Mouse (Mus musculus): ENCODE measurements around the gene Nop16. TPM values are rescaled to one million over a fixed set of nuclear protein-coding genes. Genes with fewer than 3 reads are reported as not detected.
A peak's percentile ranks its signal among the peaks of the same experiment; 100 is the strongest.

Nop16 gene
- polyA plus RNA-seq, 1 experiment, result 87.4 TPM

- H3K36me3 ChIP-seq (ENCODE audit: control insufficient read depth, insufficient read depth), result peaks cover 50% of the 10 kb centered on the region
- no peaks in the 10 kb centered on the region for H3K27me3 ChIP-seq (ENCODE audit: control insufficient read depth, insufficient read depth, insufficient read length)
- TF ChIP-seq MYOG (IDR thresholded peaks at IDR 0.05; ENCODE audit: control insufficient read depth, extremely low read depth, insufficient read length) (no peak), CEBPB (IDR thresholded peaks at IDR 0.05; ENCODE audit: low read depth) (no peak), FOSL1 (IDR thresholded peaks at IDR 0.05; ENCODE audit: insufficient read depth, low read length, poor library complexity, severe bottlenecking) (no peak)
- H3K79me3 ChIP-seq (ENCODE audit: low read depth), result no peaks in the 10 kb centered on the region
- H3ac ChIP-seq (ENCODE audit: control insufficient read depth, insufficient read length, low read depth), result no peak overlapping the region
- peaks cover 7% of the 10 kb centered on the region for H3K79me2 ChIP-seq (ENCODE audit: control insufficient read depth, insufficient read depth)
- H3K4me3 ChIP-seq (ENCODE audit: insufficient read depth, poor library complexity, severe bottlenecking), result no peak overlapping the region
These were observed 8.5 kb downstream of the Nop16 start for GRCm38 (mm10) chr13:54581385-54581784.

GRCm38 (mm10) chr13:54577652-54578507 lies 12.0 kb downstream of the Nop16 start:
- no peak for TF ChIP-seq MYOD1 (IDR thresholded peaks at IDR 0.05; ENCODE audit: control insufficient read depth, insufficient read length, low read depth)
- no peak for TF ChIP-seq MYOG (IDR thresholded peaks at IDR 0.05; ENCODE audit: control insufficient read depth, extremely low read depth, insufficient read length)
- no peak for TF ChIP-seq CTCF (IDR thresholded peaks at IDR 0.05; ENCODE audit: control insufficient read depth, insufficient read depth, insufficient read length)
- no peak for TF ChIP-seq MAX (IDR thresholded peaks at IDR 0.05)
- TF ChIP-seq CEBPB (IDR thresholded peaks at IDR 0.05; ENCODE audit: low read depth), result no peak
- TF ChIP-seq USF1 (IDR thresholded peaks at IDR 0.05; ENCODE audit: low read depth), result no peak
- TF ChIP-seq FOSL1 (IDR thresholded peaks at IDR 0.05; ENCODE audit: insufficient read depth, low read length, poor library complexity, severe bottlenecking), result no peak
- Histone ChIP-seq H3K27me3 (ENCODE audit: control insufficient read depth, insufficient read depth, insufficient read length) (no peaks in the 10 kb centered on the region), H3K36me3 (ENCODE audit: control insufficient read depth, insufficient read depth) (peaks cover 19% of the 10 kb centered on the region), H3ac (ENCODE audit: control insufficient read depth, insufficient read length, low read depth) (no peak overlapping the region), H3K4me3 (ENCODE audit: insufficient read depth, poor library complexity, severe bottlenecking) (no peak overlapping the region), H3K79me3 (ENCODE audit: low read depth) (peaks cover 2% of the 10 kb centered on the region), H3K79me2 (ENCODE audit: control insufficient read depth, insufficient read depth) (no peaks in the 10 kb centered on the region)

GRCm38 (mm10) chr13:54575489-54575888 lies 14.4 kb downstream of the Nop16 start:
- Histone ChIP-seq H3K27me3 (ENCODE audit: control insufficient read depth, insufficient read depth, insufficient read length) (no peaks in the 10 kb centered on the region), H3K36me3 (ENCODE audit: control insufficient read depth, insufficient read depth) (no peaks in the 10 kb centered on the region), H3K4me3 (ENCODE audit: insufficient read depth, poor library complexity, severe bottlenecking) (peak overlapping the region; percentile 52), H3ac (ENCODE audit: control insufficient read depth, insufficient read length, low read depth) (peak overlapping the region; percentile 97), H3K79me2 (ENCODE audit: control insufficient read depth, insufficient read depth) (no peaks in the 10 kb centered on the region), H3K79me3 (ENCODE audit: low read depth) (peaks cover 2% of the 10 kb centered on the region)
- no peak for TF ChIP-seq MYOD1 (IDR thresholded peaks at IDR 0.05; ENCODE audit: control insufficient read depth, insufficient read length, low read depth)
- TF ChIP-seq FOSL1 (IDR thresholded peaks at IDR 0.05; ENCODE audit: insufficient read depth, low read length, poor library complexity, severe bottlenecking), result no peak

GRCm38 (mm10) chr13:54574854-54575481 lies 14.9 kb downstream of the Nop16 start, which contains the start of gene Arl10:
TSS of gene Arl10 (plus strand) at chr13:54575015.
- H3K79me3 ChIP-seq (ENCODE audit: low read depth), result peaks cover 2% of the 10 kb centered on the region
- no peaks in the 10 kb centered on the region for H3K36me3 ChIP-seq (ENCODE audit: control insufficient read depth, insufficient read depth)
- no peaks in the 10 kb centered on the region for H3K79me2 ChIP-seq (ENCODE audit: control insufficient read depth, insufficient read depth)
- TF ChIP-seq CEBPB (IDR thresholded peaks at IDR 0.05; ENCODE audit: low read depth) (no peak), FOSL1 (IDR thresholded peaks at IDR 0.05; ENCODE audit: insufficient read depth, low read length, poor library complexity, severe bottlenecking) (no peak), CTCF (IDR thresholded peaks at IDR 0.05; ENCODE audit: control insufficient read depth, insufficient read depth, insufficient read length) (peak; percentile 34), MAX (IDR thresholded peaks at IDR 0.05) (peak; percentile 70)
- peak within 1 kb of the TSS; percentile 97 for H3ac ChIP-seq (ENCODE audit: control insufficient read depth, insufficient read length, low read depth)
- H3K27me3 ChIP-seq (ENCODE audit: control insufficient read depth, insufficient read depth, insufficient read length), result no peaks in the 10 kb centered on the region
- peak within 1 kb of the TSS; percentile 52 for H3K4me3 ChIP-seq (ENCODE audit: insufficient read depth, poor library complexity, severe bottlenecking)

GRCm38 (mm10) chr13:54572621-54573020 lies 17.3 kb downstream of the Nop16 start:
- TF ChIP-seq MYOG (IDR thresholded peaks at IDR 0.05; ENCODE audit: control insufficient read depth, extremely low read depth, insufficient read length) (no peak), MYOD1 (IDR thresholded peaks at IDR 0.05; ENCODE audit: control insufficient read depth, insufficient read length, low read depth) (no peak), CTCF (IDR thresholded peaks at IDR 0.05; ENCODE audit: control insufficient read depth, insufficient read depth, insufficient read length) (no peak), USF1 (IDR thresholded peaks at IDR 0.05; ENCODE audit: low read depth) (no peak), MAX (IDR thresholded peaks at IDR 0.05) (no peak), CEBPB (IDR thresholded peaks at IDR 0.05; ENCODE audit: low read depth) (no peak)
- no peaks in the 10 kb centered on the region for H3K27me3 ChIP-seq (ENCODE audit: control insufficient read depth, insufficient read depth, insufficient read length)
- H3K79me3 ChIP-seq (ENCODE audit: low read depth), result peaks cover 2% of the 10 kb centered on the region
- no peak overlapping the region for H3ac ChIP-seq (ENCODE audit: control insufficient read depth, insufficient read length, low read depth)
- no peak overlapping the region for H3K4me3 ChIP-seq (ENCODE audit: insufficient read depth, poor library complexity, severe bottlenecking)
- no peaks in the 10 kb centered on the region for H3K79me2 ChIP-seq (ENCODE audit: control insufficient read depth, insufficient read depth)
- no peaks in the 10 kb centered on the region for H3K36me3 ChIP-seq (ENCODE audit: control insufficient read depth, insufficient read depth)

GRCm38 (mm10) chr13:54571637-54572036 lies 18.3 kb downstream of the Nop16 start:
- no peaks in the 10 kb centered on the region for H3K36me3 ChIP-seq (ENCODE audit: control insufficient read depth, insufficient read depth)
- no peaks in the 10 kb centered on the region for H3K79me2 ChIP-seq (ENCODE audit: control insufficient read depth, insufficient read depth)
- peaks cover 2% of the 10 kb centered on the region for H3K79me3 ChIP-seq (ENCODE audit: low read depth)
- no peak for TF ChIP-seq MYOD1 (IDR thresholded peaks at IDR 0.05; ENCODE audit: control insufficient read depth, insufficient read length, low read depth)
- no peak overlapping the region for H3K4me3 ChIP-seq (ENCODE audit: insufficient read depth, poor library complexity, severe bottlenecking)
- H3K27me3 ChIP-seq (ENCODE audit: control insufficient read depth, insufficient read depth, insufficient read length), result no peaks in the 10 kb centered on the region
- H3ac ChIP-seq (ENCODE audit: control insufficient read depth, insufficient read length, low read depth), result no peak overlapping the region
